Mouse (Mus musculus) forebrain, embryonic 11.5 days (tissue): Measurements from ENCODE around the gene Reep3. TPM values are rescaled to one million over a fixed set of nuclear protein-coding genes. Genes with fewer than 3 reads are reported as not detected.

Experiments
- ATAC-seq: fragments of 200-750 bp; cut with Nextera tagmentation; replicated peaks from 2 replicates; pipeline ENCODE4 v1.8.0; 2017; ENCODE audit warnings: moderate TSS enrichment; ENCODE audit not compliant: low FRiP score
- DNase-seq: peaks from one replicate; pipeline ENCODE4 v3.0.0-alpha.2; 2017; ENCODE audit warnings: low spot score
- H3K27ac ChIP-seq: fragments of 300-500 bp; sonication (generic); 2 replicates; pipeline ENCODE4 v1.5.1; 2014; ENCODE audit warnings: low read depth, low read length
- H3K27me3 ChIP-seq: fragments of 300-500 bp; sonication (generic); 2 replicates; pipeline ENCODE4 v1.6.1; 2014; ENCODE audit warnings: mild to moderate bottlenecking, low read length, mixed read lengths; ENCODE audit not compliant: control insufficient read depth, insufficient read depth
- H3K36me3 ChIP-seq: fragments of 300-500 bp; sonication (generic); 2 replicates; pipeline ENCODE4 v1.6.1; 2014; ENCODE audit warnings: mild to moderate bottlenecking, low read length, moderate library complexity, mixed read lengths; ENCODE audit not compliant: control insufficient read depth, insufficient read depth
- H3K4me1 ChIP-seq: fragments of 300-500 bp; sonication (generic); replicated peaks from 2 replicates; pipeline ENCODE4 v1.6.1; 2014; ENCODE audit warnings: low read length, mixed read lengths; ENCODE audit not compliant: control insufficient read depth, insufficient read depth
- H3K4me2 ChIP-seq: fragments of 300-500 bp; sonication (generic); 2 replicates; pipeline ENCODE4 v1.6.1; 2014; ENCODE audit warnings: low read depth, mild to moderate bottlenecking, low read length, moderate library complexity, mixed read lengths; ENCODE audit not compliant: severe bottlenecking
- H3K4me3 ChIP-seq: fragments of 300-500 bp; sonication (generic); 2 replicates; pipeline ENCODE4 v1.5.1; 2014; ENCODE audit warnings: low read depth, low read length
- H3K9ac ChIP-seq: fragments of 300-500 bp; sonication (generic); 2 replicates; pipeline ENCODE4 v1.6.1; 2014; ENCODE audit warnings: low read length
- H3K9me3 ChIP-seq: fragments of 300-500 bp; sonication (generic); 2 replicates; pipeline ENCODE4 v1.6.1; 2016; ENCODE audit warnings: low read length, mixed read lengths; ENCODE audit not compliant: control insufficient read depth
- WGBS: fragments of 180-500 bp; shearing (Covaris S2); extraction: QIAGEN DNeasy Blood & Tissue Kit; methylation state at CpG from one replicate; pipeline ENCODE4 v1.1.7; 2014; 5-methylcytosine and 5-hydroxymethylcytosine counted together
- polyA plus RNA-seq: library from polyadenylated mRNA; unstranded; fragments of >200 nt; fragmentation: Nextera tagmentation; extraction: Ambion mirVana; gene quantifications from 2 replicates; pipeline ENCODE4 v1.2.1, GENCODE M21; 2014

The Reep3 gene
- polyA plus RNA-seq, 1 experiment from 2014 or later: 44.6 TPM

- no peak for ATAC-seq
- H3K4me1 ChIP-seq: peaks cover 15% of the 10 kb centered on the region
- no peaks in the 10 kb centered on the region for H3K27me3 ChIP-seq
Measured at GRCm38 (mm10) chr10:67048871-67049615, 47.7 kb downstream of the Reep3 start.

GRCm38 (mm10) chr10:67047712-67048645, 48.8 kb downstream of the Reep3 start:
- WGBS: 88% methylated on average over 18 of the region's 18 CpGs
- Histone ChIP-seq H3K9me3 (no peaks in the 10 kb centered on the region), H3K36me3 (no peaks in the 10 kb centered on the region), H3K4me1 (peaks cover 11% of the 10 kb centered on the region; the same call in 1 of the 2 replicates), H3K4me3 (no peak overlapping the region), H3K27ac (no peak overlapping the region), H3K27me3 (no peaks in the 10 kb centered on the region), H3K4me2 (no peak overlapping the region), H3K9ac (no peak overlapping the region)
- DNase-seq (no peak), ATAC-seq (no peak)

More at GRCm38 (mm10) chr10:67048871-67049615, 47.7 kb downstream of the Reep3 start:
- no peaks in the 10 kb centered on the region for H3K36me3 ChIP-seq
- DNase-seq: no peak
- no peak overlapping the region for H3K4me2 ChIP-seq
- no peaks in the 10 kb centered on the region for H3K9me3 ChIP-seq
- 92% methylated on average over 13 of the region's 13 CpGs for WGBS
- no peak overlapping the region for H3K27ac ChIP-seq
- H3K9ac ChIP-seq: no peak overlapping the region
- H3K4me3 ChIP-seq: no peak overlapping the region

- DNase-seq (peak; percentile 43), ATAC-seq (no peak)
- H3K4me2 ChIP-seq: 0 out of 2 replicates have a peak overlapping the region, but pooled peaks have one; percentile 1
- H3K27me3 ChIP-seq: no peaks in the 10 kb centered on the region
- no peak overlapping the region for H3K27ac ChIP-seq
- H3K4me3 ChIP-seq: no peak overlapping the region
- H3K9me3 ChIP-seq: no peaks in the 10 kb centered on the region
- no peak overlapping the region for H3K9ac ChIP-seq
- 66% methylated on average over 12 of the region's 12 CpGs for WGBS
- H3K4me1 ChIP-seq: peaks cover 6% of the 10 kb centered on the region; the same call in 1 of the 2 replicates
- no peaks in the 10 kb centered on the region for H3K36me3 ChIP-seq
Measured at GRCm38 (mm10) chr10:67045192-67045899, 51.4 kb downstream of the Reep3 start.

- WGBS: 81% methylated on average over 5 of the region's 5 CpGs
- ATAC-seq: no peak
Measured at GRCm38 (mm10) chr10:67044346-67044745, 52.4 kb downstream of the Reep3 start.

GRCm38 (mm10) chr10:67043236-67043635, 53.5 kb downstream of the Reep3 start:
- H3K36me3 ChIP-seq: no peaks in the 10 kb centered on the region
- H3K4me3 ChIP-seq: no peak overlapping the region
- no peaks in the 10 kb centered on the region for H3K9me3 ChIP-seq
- H3K27ac ChIP-seq: no peak overlapping the region
- no peak overlapping the region for H3K4me2 ChIP-seq
- WGBS: 83% methylated on average over 7 of the region's 7 CpGs
- peaks cover 6% of the 10 kb centered on the region; the same call in 1 of the 2 replicates for H3K4me1 ChIP-seq
- ATAC-seq (no peak), DNase-seq (peak; percentile 38)
- no peaks in the 10 kb centered on the region for H3K27me3 ChIP-seq
- no peak overlapping the region for H3K9ac ChIP-seq

More at GRCm38 (mm10) chr10:67044346-67044745, 52.4 kb downstream of the Reep3 start:
- no peak overlapping the region for H3K9ac ChIP-seq
- H3K4me2 ChIP-seq: no peak overlapping the region
- H3K27ac ChIP-seq: no peak overlapping the region
- peak; percentile 23 for DNase-seq
- no peaks in the 10 kb centered on the region for H3K27me3 ChIP-seq
- peaks cover 6% of the 10 kb centered on the region; the same call in 1 of the 2 replicates for H3K4me1 ChIP-seq
- H3K36me3 ChIP-seq: no peaks in the 10 kb centered on the region
- no peak overlapping the region for H3K4me3 ChIP-seq
- no peaks in the 10 kb centered on the region for H3K9me3 ChIP-seq

- ATAC-seq (no peak), DNase-seq (no peak)
- H3K4me1 ChIP-seq: 0 out of 2 replicates have a peak, but pooled peaks cover 2% of the 10 kb centered on the region
- no peaks in the 10 kb centered on the region for H3K27me3 ChIP-seq
- WGBS: 95% methylated on average over 3 of the region's 3 CpGs
- no peaks in the 10 kb centered on the region for H3K36me3 ChIP-seq
- no peaks in the 10 kb centered on the region for H3K9me3 ChIP-seq
- H3K27ac ChIP-seq: no peak overlapping the region
- no peak overlapping the region for H3K4me2 ChIP-seq
- H3K9ac ChIP-seq: no peak overlapping the region
- no peak overlapping the region for H3K4me3 ChIP-seq
Measured at GRCm38 (mm10) chr10:67040410-67040809, 56.3 kb downstream of the Reep3 start.

- DNase-seq: peak; percentile 33
- no peaks in the 10 kb centered on the region for H3K9me3 ChIP-seq
- H3K27me3 ChIP-seq: no peaks in the 10 kb centered on the region
- H3K4me3 ChIP-seq: no peak overlapping the region
- ATAC-seq: no peak
- H3K9ac ChIP-seq: no peak overlapping the region
- no peaks in the 10 kb centered on the region for H3K36me3 ChIP-seq
- no peak overlapping the region for H3K4me2 ChIP-seq
- WGBS: 85% methylated on average over 17 of the region's 17 CpGs
- H3K4me1 ChIP-seq: no peaks in the 10 kb centered on the region
- H3K27ac ChIP-seq: no peak overlapping the region
Measured at GRCm38 (mm10) chr10:67039001-67039400, 57.7 kb downstream of the Reep3 start.

- Histone ChIP-seq H3K27ac (no peak overlapping the region), H3K4me1 (no peaks in the 10 kb centered on the region), H3K9ac (no peak overlapping the region), H3K4me2 (no peak overlapping the region), H3K4me3 (no peak overlapping the region), H3K36me3 (no peaks in the 10 kb centered on the region), H3K27me3 (no peaks in the 10 kb centered on the region), H3K9me3 (no peaks in the 10 kb centered on the region)
- no peak for ATAC-seq
- WGBS: 87% methylated on average over 10 of the region's 10 CpGs
- DNase-seq: no peak
Measured at GRCm38 (mm10) chr10:67036542-67036941, 60.2 kb downstream of the Reep3 start.
